Mouse (Mus musculus): ENCODE results near the gene Olfr945. TPM values are rescaled to one million over a fixed set of nuclear protein-coding genes. Genes with fewer than 3 reads are reported as not detected.

Gene Olfr945
- polyA plus RNA-seq (2015; fragmentation: Nextera tagmentation; extraction: Ambion mirVana) = not detected in 2 replicates

DNA sequence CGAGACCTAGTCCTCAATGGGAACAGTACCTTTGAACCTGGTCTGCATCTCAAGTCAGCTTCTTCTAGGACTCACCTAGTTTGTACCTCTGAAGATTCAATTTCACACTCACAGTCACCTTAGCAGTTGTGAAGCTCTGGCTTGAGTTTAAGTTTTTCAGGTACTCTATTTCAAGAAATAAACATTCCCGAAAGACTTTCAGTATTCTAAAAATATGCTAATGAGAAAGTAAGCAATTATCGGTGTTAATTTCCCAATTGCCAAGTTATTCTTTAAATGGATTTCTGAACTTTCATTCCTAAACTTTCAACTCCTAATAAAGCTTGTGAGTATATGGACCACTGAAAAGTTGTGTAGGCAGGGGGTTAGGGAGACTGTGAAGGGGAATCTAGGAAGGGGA lies at the start of gene Olfr945:
TSS of gene Olfr945 (minus strand) at position 101 of the 400 bp plus-strand sequence.
- Histone ChIP-seq H3K9ac (no peak within 1 kb of the TSS), H3K4me2 (no peak within 1 kb of the TSS), H3K9me3 (replicated peaks) (no peaks in the 10 kb centered on the region), H3K27ac (no peak within 1 kb of the TSS), H3K4me1 (no peaks in the 10 kb centered on the region), H3K36me3 (ENCODE audit: poor library complexity, severe bottlenecking) (no peaks in the 10 kb centered on the region), H3K4me3 (no peak within 1 kb of the TSS), H3K27me3 (no peaks in the 10 kb centered on the region)
- 88% methylated on average over 3 of the region's 3 CpGs for WGBS
- no peak for ATAC-seq

DNA sequence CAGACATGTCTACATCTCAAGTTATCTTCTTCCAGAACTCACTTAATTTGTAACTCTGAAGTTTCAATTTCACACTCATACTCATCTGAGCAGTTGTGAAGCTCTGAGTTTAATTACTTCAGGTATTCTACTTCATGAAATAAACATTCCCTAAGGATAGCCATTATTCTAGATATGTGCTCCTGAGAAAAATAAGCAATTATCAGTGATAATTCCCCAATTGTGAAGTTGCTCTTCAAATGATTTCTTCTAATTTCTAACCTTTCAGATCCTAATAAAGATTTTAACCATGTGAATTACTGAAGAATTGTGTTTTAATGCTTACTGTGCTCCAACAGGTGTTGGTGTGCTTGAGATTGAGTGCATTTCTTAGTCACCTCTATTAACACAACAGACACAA lies 49.3 kb upstream of the Olfr945 start, which contains the start of gene Olfr948:
TSS of gene Olfr948 (minus strand) at position 101 of the 400 bp plus-strand sequence.
- Histone ChIP-seq H3K4me2 (no peak within 1 kb of the TSS), H3K9me3 (replicated peaks) (no peaks in the 10 kb centered on the region), H3K4me3 (no peak within 1 kb of the TSS), H3K27me3 (no peaks in the 10 kb centered on the region), H3K4me1 (no peaks in the 10 kb centered on the region), H3K36me3 (ENCODE audit: poor library complexity, severe bottlenecking) (no peaks in the 10 kb centered on the region), H3K9ac (no peak within 1 kb of the TSS), H3K27ac (no peak within 1 kb of the TSS)
- no peak for ATAC-seq

DNA sequence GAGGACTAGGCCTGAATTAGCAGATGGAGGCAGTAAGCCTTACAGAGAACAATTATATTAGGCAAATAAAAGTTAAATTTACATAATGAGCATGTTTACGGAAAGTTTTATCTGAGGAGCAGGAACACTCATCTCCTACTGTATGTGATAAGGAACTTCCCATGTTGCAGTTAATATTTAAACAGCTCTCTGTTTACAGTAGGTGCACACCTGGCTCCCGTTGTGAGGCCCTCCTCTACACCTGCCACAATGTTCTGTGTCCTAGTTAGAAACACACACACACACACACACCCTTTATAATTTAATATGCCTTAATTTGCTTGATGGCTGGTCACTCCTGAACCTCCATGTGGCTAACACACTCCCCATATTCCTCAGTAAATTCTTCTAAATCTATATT lies 10.5 kb upstream of the Olfr945 start:
- H3K4me1 ChIP-seq = no peaks in the 10 kb centered on the region
- H3K27ac ChIP-seq = no peak overlapping the region
- no peaks in the 10 kb centered on the region for H3K27me3 ChIP-seq
- H3K36me3 ChIP-seq (ENCODE audit: poor library complexity, severe bottlenecking) = no peaks in the 10 kb centered on the region
- H3K4me3 ChIP-seq = no peak overlapping the region
- H3K4me2 ChIP-seq = no peak overlapping the region
- no peak for ATAC-seq
- 79% methylated on average over 2 of the region's 2 CpGs for WGBS
- no peaks in the 10 kb centered on the region for H3K9me3 ChIP-seq (replicated peaks)
- H3K9ac ChIP-seq = no peak overlapping the region

DNA sequence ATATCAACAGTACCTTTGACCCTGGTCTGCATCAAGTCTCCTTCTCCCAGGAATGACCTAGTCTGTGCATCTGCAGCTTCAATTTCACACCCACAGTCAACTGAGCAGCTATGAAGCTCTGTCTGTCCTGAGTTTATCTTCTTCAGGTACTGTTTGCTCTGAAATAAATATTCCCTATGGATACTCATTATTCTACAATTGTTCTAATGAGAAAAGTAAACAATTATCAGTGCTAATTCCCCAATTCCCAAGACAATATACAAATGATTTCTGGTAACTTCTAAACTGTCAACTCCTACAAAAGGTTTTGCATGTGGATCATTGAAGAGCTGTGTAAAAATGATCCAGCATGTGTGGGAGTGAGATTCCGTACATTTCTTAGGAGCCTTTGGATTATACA lies 26.7 kb downstream of the Olfr945 start, which contains the start of gene Olfr1537:
TSS of gene Olfr1537 (minus strand) at position 101 of the 400 bp plus-strand sequence.
- Histone ChIP-seq H3K4me3 (no peak within 1 kb of the TSS), H3K4me2 (no peak within 1 kb of the TSS), H3K9me3 (replicated peaks) (no peaks in the 10 kb centered on the region), H3K36me3 (ENCODE audit: poor library complexity, severe bottlenecking) (no peaks in the 10 kb centered on the region), H3K27ac (no peak within 1 kb of the TSS), H3K27me3 (no peaks in the 10 kb centered on the region), H3K9ac (no peak within 1 kb of the TSS), H3K4me1 (no peaks in the 10 kb centered on the region)
- 84% methylated on average over 1 of the region's 1 CpGs for WGBS
- ATAC-seq = no peak

Other genes starting within 250 kb of the Olfr945 start
- not detected in 2 replicates for gene Olfr937, start 211.9 kb downstream of the Olfr945 start, polyA plus RNA-seq (2015; fragmentation: Nextera tagmentation; extraction: Ambion mirVana)
- not detected in 2 replicates for gene Olfr938, start 197.9 kb downstream of the Olfr945 start, polyA plus RNA-seq (2015; fragmentation: Nextera tagmentation; extraction: Ambion mirVana)
- gene Olfr27, start 148.7 kb downstream of the Olfr945 start, polyA plus RNA-seq (2015; fragmentation: Nextera tagmentation; extraction: Ambion mirVana) = not detected in 2 replicates
- not detected in 2 replicates for gene Olfr943, start 110.5 kb downstream of the Olfr945 start, polyA plus RNA-seq (2015; fragmentation: Nextera tagmentation; extraction: Ambion mirVana)
- not detected in 2 replicates for gene Olfr944, start 74.9 kb downstream of the Olfr945 start, polyA plus RNA-seq (2015; fragmentation: Nextera tagmentation; extraction: Ambion mirVana)
- gene Olfr1537, start 26.8 kb downstream of the Olfr945 start, polyA plus RNA-seq (2015; fragmentation: Nextera tagmentation; extraction: Ambion mirVana) = not detected in 2 replicates
- not detected in 2 replicates for gene Olfr948, start 49.2 kb upstream of the Olfr945 start, polyA plus RNA-seq (2015; fragmentation: Nextera tagmentation; extraction: Ambion mirVana)
- gene Olfr951, start 110.6 kb upstream of the Olfr945 start, polyA plus RNA-seq (2015; fragmentation: Nextera tagmentation; extraction: Ambion mirVana) = not detected in 2 replicates
- gene Olfr952, start 150.3 kb upstream of the Olfr945 start, polyA plus RNA-seq (2015; fragmentation: Nextera tagmentation; extraction: Ambion mirVana) = not detected in 2 replicates
- not detected in 2 replicates for gene Olfr954, start 179.9 kb upstream of the Olfr945 start, polyA plus RNA-seq (2015; fragmentation: Nextera tagmentation; extraction: Ambion mirVana)
- gene Olfr955, start 195.1 kb upstream of the Olfr945 start, polyA plus RNA-seq (2015; fragmentation: Nextera tagmentation; extraction: Ambion mirVana) = not detected in 2 replicates
- not detected in 2 replicates for gene Olfr44, start 217.2 kb upstream of the Olfr945 start, polyA plus RNA-seq (2015; fragmentation: Nextera tagmentation; extraction: Ambion mirVana)
- gene Olfr957, start 239.0 kb upstream of the Olfr945 start, polyA plus RNA-seq (2015; fragmentation: Nextera tagmentation; extraction: Ambion mirVana) = not detected in 2 replicates

All from forebrain, embryonic 13.5 days (tissue).